Mouse (Mus musculus) bone marrow, adult 2 months (tissue): ENCODE measurements around the gene Rmnd5b.

ENCODE experiments used
- CTCF ChIP-seq: fragments of 200-500 bp; IDR thresholded peaks from 2 replicates; pipeline ENCODE4 v1.5.1; 2011; ENCODE audit warnings: low read length, control low read depth; ENCODE audit not compliant: control insufficient read depth, insufficient read depth
- POLR2A ChIP-seq: fragments of 200-500 bp; IDR thresholded peaks from 2 replicates; pipeline ENCODE4 v1.6.1; 2011; ENCODE audit warnings: low read depth, mild to moderate bottlenecking, control low read depth, low read length, borderline replicate concordance; ENCODE audit not compliant: control insufficient read depth

GRCm38 (mm10) chr11:51673291-51673690 is 37.6 kb upstream of the Rmnd5b start:
- TF ChIP-seq CTCF (no peak), POLR2A (no peak)
